Mouse (Mus musculus) intestine, embryonic 15.5 days (tissue): Measurements from ENCODE around the gene Rab4a. TPM values are rescaled to one million over a fixed set of nuclear protein-coding genes. Genes with fewer than 3 reads are reported as not detected.
A peak's percentile ranks its signal among the peaks of the same experiment; 100 is the strongest.

Source experiments
- ATAC-seq: fragments of 200-750 bp; cut with Nextera tagmentation; 2 replicates; pipeline ENCODE4 v1.8.0; 2017; ENCODE audit warnings: moderate TSS enrichment, moderate library complexity
- H3K27ac ChIP-seq: fragments of 300-500 bp; sonication (generic); 2 replicates; pipeline ENCODE4 v1.5.1; 2015; ENCODE audit warnings: mild to moderate bottlenecking, inconsistent platforms
- H3K27me3 ChIP-seq: fragments of 300-500 bp; sonication (generic); replicated peaks from 2 replicates; pipeline ENCODE4 v1.6.1; 2015; ENCODE audit warnings: inconsistent platforms
- H3K36me3 ChIP-seq: fragments of 300-500 bp; sonication (generic); 2 replicates; pipeline ENCODE4 v1.6.1; 2015; ENCODE audit warnings: inconsistent platforms
- H3K4me1 ChIP-seq: fragments of 300-500 bp; sonication (generic); replicated peaks from 2 replicates; pipeline ENCODE4 v1.6.1; 2015; ENCODE audit warnings: inconsistent platforms
- H3K4me2 ChIP-seq: fragments of 300-500 bp; sonication (generic); replicated peaks from 2 replicates; pipeline ENCODE4 v1.6.1; 2015; ENCODE audit warnings: mild to moderate bottlenecking, inconsistent platforms
- H3K4me3 ChIP-seq: fragments of 300-500 bp; sonication (generic); replicated peaks from 2 replicates; pipeline ENCODE4 v1.5.1; 2015; ENCODE audit warnings: inconsistent platforms
- H3K9ac ChIP-seq: fragments of 300-500 bp; sonication (generic); 2 replicates; pipeline ENCODE4 v1.6.1; 2015; ENCODE audit warnings: inconsistent platforms
- H3K9me3 ChIP-seq: fragments of 300-500 bp; sonication (generic); 2 replicates; pipeline ENCODE4 v1.6.1; 2016; ENCODE audit warnings: inconsistent platforms
- WGBS: fragments of 180-500 bp; shearing (Covaris S2); methylation state at CpG from one replicate; pipeline ENCODE4 v1.1.7; 2015; 5-methylcytosine and 5-hydroxymethylcytosine counted together
- polyA plus RNA-seq: library from polyadenylated mRNA; unstranded; fragments of >200 nt; fragmentation: Nextera tagmentation; extraction: Ambion mirVana; gene quantifications from 2 replicates; pipeline ENCODE4 v1.2.1, GENCODE M21; 2015

The Rab4a gene
- polyA plus RNA-seq, 1 experiment from 2014 or later, result 54.8 TPM

DNA sequence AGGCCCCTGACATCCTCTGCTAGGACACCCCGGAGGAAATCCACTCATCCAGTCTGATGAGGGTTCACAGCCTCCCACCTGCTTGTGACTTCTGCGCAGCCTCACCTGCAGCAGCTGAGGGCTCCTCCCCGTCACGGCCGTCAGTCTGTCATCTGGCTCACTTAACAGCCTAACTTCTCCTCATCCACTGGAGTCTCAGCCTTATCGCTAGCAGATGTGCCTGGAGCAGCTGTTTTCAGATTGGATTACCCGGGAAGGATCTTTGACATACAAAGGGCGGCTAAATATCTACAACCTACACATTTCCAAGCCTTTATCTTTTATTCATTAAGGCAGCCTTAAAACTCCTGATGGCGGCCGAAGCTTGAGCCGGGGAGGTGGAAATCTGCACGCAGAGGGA lies 32.3 kb upstream of the Rab4a start:
- Histone ChIP-seq H3K4me2 (no peak overlapping the region), H3K4me1 (peaks cover 12% of the 10 kb centered on the region; the same call in 1 of the 2 replicates), H3K27ac (no peak overlapping the region), H3K36me3 (no peaks in the 10 kb centered on the region), H3K9ac (no peak overlapping the region), H3K4me3 (no peak overlapping the region), H3K27me3 (no peaks in the 10 kb centered on the region), H3K9me3 (no peaks in the 10 kb centered on the region)
- no peak for ATAC-seq
- 75% methylated on average over 12 of the region's 12 CpGs for WGBS

DNA sequence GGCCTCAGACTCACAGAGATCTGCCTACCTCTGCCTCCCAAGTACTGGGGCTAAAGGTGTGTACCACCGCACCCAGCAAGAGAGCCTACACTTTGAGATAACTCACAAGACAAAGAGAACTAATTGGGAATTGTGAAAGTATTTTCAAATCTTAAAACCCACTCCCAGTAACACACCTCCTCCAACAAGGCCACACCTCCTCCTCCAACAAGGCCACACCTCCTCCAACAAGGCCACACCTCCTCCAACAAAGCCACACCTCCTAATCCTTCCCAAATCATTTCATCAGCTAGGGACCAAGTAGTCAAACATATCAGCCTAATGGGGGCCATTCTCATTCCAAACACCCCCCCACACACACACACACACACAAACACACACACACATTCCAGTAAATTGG lies 31.3 kb upstream of the Rab4a start:
- Histone ChIP-seq H3K36me3 (no peaks in the 10 kb centered on the region), H3K9me3 (no peaks in the 10 kb centered on the region), H3K4me2 (no peak overlapping the region), H3K4me3 (no peak overlapping the region), H3K27ac (no peak overlapping the region), H3K4me1 (peaks cover 9% of the 10 kb centered on the region; the same call in 1 of the 2 replicates), H3K9ac (no peak overlapping the region), H3K27me3 (no peaks in the 10 kb centered on the region)
- ATAC-seq, result no peak
- 95% methylated on average over 1 of the region's 1 CpGs for WGBS

- 44% methylated on average over 7 of the region's 7 CpGs for WGBS
- Histone ChIP-seq H3K9me3 (no peaks in the 10 kb centered on the region), H3K27me3 (no peaks in the 10 kb centered on the region), H3K4me2 (no peak overlapping the region), H3K4me1 (peaks cover 22% of the 10 kb centered on the region), H3K4me3 (no peak overlapping the region), H3K27ac (no peak overlapping the region), H3K9ac (no peak overlapping the region), H3K36me3 (no peaks in the 10 kb centered on the region)
- ATAC-seq, result no peak
Measured at GRCm38 (mm10) chr8:123777319-123777718, 28.5 kb upstream of the Rab4a start.

DNA sequence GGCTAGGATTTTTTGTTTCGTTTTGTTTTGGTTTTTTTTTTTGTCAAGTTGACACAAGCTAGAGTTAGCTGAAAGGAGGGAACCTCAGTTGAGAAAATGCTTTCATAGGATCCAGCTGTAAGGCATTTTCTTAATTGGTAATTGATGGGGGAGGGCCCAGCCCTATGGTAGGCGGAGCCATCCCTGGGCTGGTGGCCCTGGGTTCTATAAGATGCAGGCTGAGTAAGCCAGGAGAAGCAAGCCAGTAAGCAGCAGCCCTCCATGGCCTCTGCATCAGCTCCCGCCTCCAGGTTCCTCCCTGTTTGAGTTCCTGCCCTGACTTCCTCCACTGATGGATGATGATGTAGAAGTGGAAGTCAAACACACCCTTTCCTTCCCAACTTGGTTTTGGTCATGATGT lies 25.3 kb upstream of the Rab4a start:
- H3K27ac ChIP-seq, result no peak overlapping the region; the same call in 1 of the 2 replicates
- no peak for ATAC-seq
- H3K27me3 ChIP-seq, result no peaks in the 10 kb centered on the region
- H3K4me1 ChIP-seq, result peaks cover 22% of the 10 kb centered on the region
- H3K4me2 ChIP-seq, result no peak overlapping the region
- H3K36me3 ChIP-seq, result no peaks in the 10 kb centered on the region
- H3K4me3 ChIP-seq, result no peak overlapping the region
- H3K9ac ChIP-seq, result no peak overlapping the region
- no peaks in the 10 kb centered on the region for H3K9me3 ChIP-seq
- 50% methylated on average over 3 of the region's 3 CpGs for WGBS

- Histone ChIP-seq H3K4me3 (no peak overlapping the region), H3K9me3 (no peaks in the 10 kb centered on the region), H3K27ac (no peak overlapping the region), H3K4me2 (0 out of 2 replicates have a peak overlapping the region, but pooled peaks have one; percentile 3), H3K9ac (no peak overlapping the region), H3K27me3 (no peaks in the 10 kb centered on the region), H3K36me3 (no peaks in the 10 kb centered on the region), H3K4me1 (peaks cover 22% of the 10 kb centered on the region)
- ATAC-seq, result peak; percentile 83
- 26% methylated on average over 8 of the region's 8 CpGs for WGBS
Measured at GRCm38 (mm10) chr8:123781256-123781655, 24.5 kb upstream of the Rab4a start.

GRCm38 (mm10) chr8:123783525-123784249 lies 22.1 kb upstream of the Rab4a start:
- Histone ChIP-seq H3K9me3 (no peaks in the 10 kb centered on the region), H3K4me2 (no peak overlapping the region), H3K9ac (no peak overlapping the region), H3K27me3 (no peaks in the 10 kb centered on the region), H3K36me3 (no peaks in the 10 kb centered on the region), H3K4me3 (no peak overlapping the region), H3K4me1 (peaks cover 20% of the 10 kb centered on the region), H3K27ac (no peak overlapping the region)
- 4% methylated on average over 6 of the region's 6 CpGs for WGBS
- peak; percentile 79 for ATAC-seq

GRCm38 (mm10) chr8:123786166-123786565 lies 19.6 kb upstream of the Rab4a start:
- ATAC-seq, result no peak
- H3K27ac ChIP-seq, result no peak overlapping the region
- H3K9me3 ChIP-seq, result no peaks in the 10 kb centered on the region
- peaks cover 12% of the 10 kb centered on the region for H3K4me1 ChIP-seq
- H3K36me3 ChIP-seq, result no peaks in the 10 kb centered on the region
- H3K9ac ChIP-seq, result no peak overlapping the region
- H3K4me2 ChIP-seq, result no peak overlapping the region
- H3K27me3 ChIP-seq, result no peaks in the 10 kb centered on the region
- WGBS, result 72% methylated on average over 6 of the region's 6 CpGs
- no peak overlapping the region for H3K4me3 ChIP-seq

GRCm38 (mm10) chr8:123786644-123787043 lies 19.1 kb upstream of the Rab4a start:
- H3K4me1 ChIP-seq, result peaks cover 8% of the 10 kb centered on the region
- no peak overlapping the region for H3K27ac ChIP-seq
- no peak overlapping the region for H3K9ac ChIP-seq
- no peaks in the 10 kb centered on the region for H3K36me3 ChIP-seq
- no peak overlapping the region for H3K4me3 ChIP-seq
- 76% methylated on average over 6 of the region's 6 CpGs for WGBS
- ATAC-seq, result no peak
- H3K4me2 ChIP-seq, result no peak overlapping the region
- no peaks in the 10 kb centered on the region for H3K9me3 ChIP-seq
- H3K27me3 ChIP-seq, result no peaks in the 10 kb centered on the region

DNA sequence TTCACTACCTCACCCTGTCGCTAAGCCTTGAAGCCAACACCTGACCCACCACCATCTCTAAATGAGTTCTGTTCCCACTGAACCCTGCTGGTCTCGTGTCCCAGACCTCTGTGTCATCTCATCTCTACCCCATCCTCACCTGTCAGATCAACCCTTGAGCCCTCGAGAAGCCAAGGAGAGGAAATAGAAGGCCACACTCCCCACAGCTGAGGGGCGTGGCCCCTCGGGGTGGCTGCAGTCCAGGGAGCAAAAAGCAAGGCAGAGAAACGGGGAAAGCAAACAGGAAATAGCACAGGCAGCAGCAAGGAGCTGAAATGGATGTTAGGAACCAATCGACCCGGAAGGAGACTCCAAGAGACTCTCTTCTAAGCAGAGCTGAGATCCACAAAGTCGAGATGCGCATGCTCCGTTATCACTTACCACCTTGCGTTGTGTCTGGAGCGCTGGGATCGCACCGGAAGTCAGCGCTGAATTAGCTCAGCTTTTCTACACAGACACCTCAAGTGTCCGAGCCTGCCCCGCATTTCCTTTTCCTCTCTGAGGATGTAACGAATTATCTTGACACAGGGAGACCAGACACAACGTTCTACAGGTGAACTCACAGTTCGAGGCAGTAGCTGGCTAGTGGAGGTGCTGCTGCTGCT lies 18.4 kb upstream of the Rab4a start:
- Histone ChIP-seq H3K36me3 (no peaks in the 10 kb centered on the region), H3K27me3 (no peaks in the 10 kb centered on the region), H3K4me3 (no peak overlapping the region), H3K4me2 (peak overlapping the region; percentile 27), H3K9ac (no peak overlapping the region), H3K9me3 (no peaks in the 10 kb centered on the region), H3K27ac (no peak overlapping the region), H3K4me1 (peaks cover 8% of the 10 kb centered on the region)
- ATAC-seq, result peak; percentile 61
- 40% methylated on average over 21 of the region's 21 CpGs for WGBS

- 46% methylated on average over 14 of the region's 14 CpGs for WGBS
- ATAC-seq, result no peak
Measured at GRCm38 (mm10) chr8:123788416-123789170, 17.2 kb upstream of the Rab4a start.

DNA sequence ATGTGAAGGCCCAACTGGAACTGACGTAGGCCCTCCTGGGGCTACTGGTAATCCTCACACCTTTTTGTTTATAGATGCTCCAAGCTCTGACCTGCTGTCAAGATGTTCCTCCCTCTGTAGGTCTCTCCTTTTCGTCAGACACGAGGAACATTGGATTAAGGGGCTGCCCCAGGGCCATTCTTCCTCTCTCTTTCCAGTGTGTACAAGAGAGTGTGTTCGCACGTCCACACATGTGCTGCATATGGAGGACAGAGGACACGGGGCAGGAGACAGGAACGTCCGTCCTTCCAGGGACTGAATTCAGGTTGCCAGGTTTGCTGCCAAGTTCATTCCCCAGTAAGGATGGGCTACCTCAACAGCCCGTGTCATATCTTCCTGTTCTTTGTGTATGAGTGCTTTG lies 16.3 kb upstream of the Rab4a start:
- no peak overlapping the region for H3K9ac ChIP-seq
- no peaks in the 10 kb centered on the region for H3K9me3 ChIP-seq
- ATAC-seq, result no peak
- H3K4me3 ChIP-seq, result no peak overlapping the region
- H3K36me3 ChIP-seq, result no peaks in the 10 kb centered on the region
- H3K27me3 ChIP-seq, result no peaks in the 10 kb centered on the region
- no peak overlapping the region for H3K27ac ChIP-seq
- WGBS, result 75% methylated on average over 9 of the region's 9 CpGs
- no peak overlapping the region for H3K4me2 ChIP-seq
- peaks cover 13% of the 10 kb centered on the region for H3K4me1 ChIP-seq

More at GRCm38 (mm10) chr8:123788416-123789170, 17.2 kb upstream of the Rab4a start:
- no peak overlapping the region for H3K4me2 ChIP-seq
- H3K27me3 ChIP-seq, result no peaks in the 10 kb centered on the region
- peaks cover 9% of the 10 kb centered on the region for H3K4me1 ChIP-seq
- H3K9ac ChIP-seq, result no peak overlapping the region
- H3K27ac ChIP-seq, result no peak overlapping the region
- no peaks in the 10 kb centered on the region for H3K36me3 ChIP-seq
- no peaks in the 10 kb centered on the region for H3K9me3 ChIP-seq
- H3K4me3 ChIP-seq, result no peak overlapping the region

DNA sequence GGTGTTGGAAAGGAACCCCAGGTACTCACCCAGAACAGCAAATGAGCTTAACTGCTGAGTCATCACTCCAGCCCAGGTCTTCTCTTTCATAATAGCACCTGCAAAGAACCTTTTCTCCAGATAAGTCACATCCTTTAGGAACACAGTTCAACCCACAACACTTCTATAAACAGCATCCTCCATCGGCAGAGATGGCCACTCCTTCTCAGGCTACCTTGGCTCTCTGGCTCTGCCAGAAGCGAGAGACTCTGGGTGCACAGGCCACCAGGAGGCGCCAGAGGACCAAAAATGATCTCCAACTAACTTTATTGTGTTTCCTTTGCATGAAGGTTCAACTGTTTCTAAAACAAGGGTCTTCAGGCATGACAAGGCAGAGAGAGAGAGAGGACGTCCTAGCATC lies 15.8 kb upstream of the Rab4a start:
- Histone ChIP-seq H3K9ac (no peak overlapping the region), H3K36me3 (no peaks in the 10 kb centered on the region), H3K4me3 (no peak overlapping the region), H3K27me3 (no peaks in the 10 kb centered on the region), H3K4me1 (peaks cover 13% of the 10 kb centered on the region), H3K27ac (no peak overlapping the region), H3K9me3 (no peaks in the 10 kb centered on the region), H3K4me2 (no peak overlapping the region)
- 3% methylated on average over 4 of the region's 4 CpGs for WGBS
- ATAC-seq, result 0 out of 2 replicates have a peak, but pooled peaks have one; percentile 15
